Mouse (Mus musculus): ENCODE data around the gene Ccdc57. TPM values are rescaled to one million over a fixed set of nuclear protein-coding genes. Genes with fewer than 3 reads are reported as not detected.

The Ccdc57 gene
- polyA plus RNA-seq, 1 experiment from 2014 or later = 4.4 TPM

GRCm38 (mm10) chr11:120822321-120822720 lies 110.4 kb downstream of the Ccdc57 start:
- Histone ChIP-seq H3K36me3 (peaks cover 52% of the 10 kb centered on the region), H3K4me1 (peaks cover 40% of the 10 kb centered on the region)

GRCm38 (mm10) chr11:120821076-120821922 lies 111.4 kb downstream of the Ccdc57 start:
- H3K4me1 ChIP-seq = peaks cover 40% of the 10 kb centered on the region
- H3K4me2 ChIP-seq = peak overlapping the region; percentile 77
- H3K36me3 ChIP-seq = peaks cover 63% of the 10 kb centered on the region
- 80% methylated on average over 14 of the region's 14 CpGs for WGBS
- no peaks in the 10 kb centered on the region for H3K9me3 ChIP-seq
- peak overlapping the region; percentile 13; the same call in 1 of the 2 replicates for H3K4me3 ChIP-seq
- no peaks in the 10 kb centered on the region for H3K27me3 ChIP-seq
- ATAC-seq (ENCODE audit: insufficient number of reproducible peaks, low FRiP score, low TSS enrichment, low read depth) = no peak
- no peak overlapping the region for H3K27ac ChIP-seq
- no peak overlapping the region for H3K9ac ChIP-seq

More at GRCm38 (mm10) chr11:120822321-120822720, 110.4 kb downstream of the Ccdc57 start:
- WGBS = 44% methylated on average over 4 of the region's 4 CpGs
- Histone ChIP-seq H3K4me2 (peak overlapping the region; percentile 77), H3K27me3 (no peaks in the 10 kb centered on the region), H3K27ac (peak overlapping the region; percentile 17; the same call in 1 of the 2 replicates), H3K4me3 (peak overlapping the region; percentile 89), H3K9ac (peak overlapping the region; percentile 91), H3K9me3 (no peaks in the 10 kb centered on the region)
- no peak for ATAC-seq (ENCODE audit: insufficient number of reproducible peaks, low FRiP score, low TSS enrichment, low read depth)

GRCm38 (mm10) chr11:120820546-120820945 lies 112.1 kb downstream of the Ccdc57 start:
- H3K4me1 ChIP-seq = peaks cover 36% of the 10 kb centered on the region
- no peaks in the 10 kb centered on the region for H3K9me3 ChIP-seq
- no peaks in the 10 kb centered on the region for H3K27me3 ChIP-seq
- ATAC-seq (ENCODE audit: insufficient number of reproducible peaks, low FRiP score, low TSS enrichment, low read depth) = no peak
- H3K9ac ChIP-seq = no peak overlapping the region
- H3K4me2 ChIP-seq = no peak overlapping the region
- WGBS = 95% methylated on average over 14 of the region's 14 CpGs
- no peak overlapping the region for H3K27ac ChIP-seq
- H3K36me3 ChIP-seq = peaks cover 70% of the 10 kb centered on the region
- no peak overlapping the region for H3K4me3 ChIP-seq

- Histone ChIP-seq H3K27ac (no peak overlapping the region), H3K4me2 (no peak overlapping the region), H3K4me1 (peaks cover 28% of the 10 kb centered on the region), H3K9ac (no peak overlapping the region), H3K4me3 (no peak overlapping the region), H3K27me3 (no peaks in the 10 kb centered on the region), H3K9me3 (no peaks in the 10 kb centered on the region), H3K36me3 (peaks cover 80% of the 10 kb centered on the region)
- WGBS = 92% methylated on average over 6 of the region's 6 CpGs
- ATAC-seq (ENCODE audit: insufficient number of reproducible peaks, low FRiP score, low TSS enrichment, low read depth) = no peak
Measured at GRCm38 (mm10) chr11:120819556-120819955, 113.1 kb downstream of the Ccdc57 start.

GRCm38 (mm10) chr11:120818251-120818650 lies 114.4 kb downstream of the Ccdc57 start:
- Histone ChIP-seq H3K9me3 (no peaks in the 10 kb centered on the region), H3K9ac (no peak overlapping the region), H3K4me1 (peaks cover 28% of the 10 kb centered on the region), H3K4me3 (no peak overlapping the region), H3K27me3 (no peaks in the 10 kb centered on the region), H3K27ac (no peak overlapping the region), H3K4me2 (no peak overlapping the region), H3K36me3 (peaks cover 93% of the 10 kb centered on the region)
- WGBS = 95% methylated on average over 13 of the region's 13 CpGs
- no peak for ATAC-seq (ENCODE audit: insufficient number of reproducible peaks, low FRiP score, low TSS enrichment, low read depth)

GRCm38 (mm10) chr11:120817358-120817757 lies 115.3 kb downstream of the Ccdc57 start:
- Histone ChIP-seq H3K27ac (no peak overlapping the region), H3K4me3 (no peak overlapping the region), H3K4me1 (peaks cover 19% of the 10 kb centered on the region), H3K9ac (no peak overlapping the region), H3K36me3 (peaks cover 99% of the 10 kb centered on the region), H3K4me2 (no peak overlapping the region), H3K27me3 (no peaks in the 10 kb centered on the region), H3K9me3 (no peaks in the 10 kb centered on the region)
- no peak for ATAC-seq (ENCODE audit: insufficient number of reproducible peaks, low FRiP score, low TSS enrichment, low read depth)
- WGBS = 88% methylated on average over 6 of the region's 6 CpGs

GRCm38 (mm10) chr11:120812068-120812467 lies 120.6 kb downstream of the Ccdc57 start:
- Histone ChIP-seq H3K9ac (no peak overlapping the region), H3K27me3 (no peaks in the 10 kb centered on the region), H3K4me1 (no peaks in the 10 kb centered on the region), H3K4me2 (no peak overlapping the region), H3K4me3 (no peak overlapping the region), H3K36me3 (peaks cover 100% of the 10 kb centered on the region), H3K27ac (no peak overlapping the region), H3K9me3 (no peaks in the 10 kb centered on the region)
- no peak for ATAC-seq (ENCODE audit: insufficient number of reproducible peaks, low FRiP score, low TSS enrichment, low read depth)
- 92% methylated on average over 16 of the region's 16 CpGs for WGBS

- no peak overlapping the region for H3K9ac ChIP-seq
- no peak overlapping the region for H3K4me2 ChIP-seq
- no peak for ATAC-seq (ENCODE audit: insufficient number of reproducible peaks, low FRiP score, low TSS enrichment, low read depth)
- no peaks in the 10 kb centered on the region for H3K9me3 ChIP-seq
- 92% methylated on average over 12 of the region's 12 CpGs for WGBS
- H3K36me3 ChIP-seq = peaks cover 82% of the 10 kb centered on the region
- H3K27ac ChIP-seq = no peak overlapping the region
- no peak overlapping the region for H3K4me3 ChIP-seq
- H3K4me1 ChIP-seq = no peaks in the 10 kb centered on the region
- no peaks in the 10 kb centered on the region for H3K27me3 ChIP-seq
Measured at GRCm38 (mm10) chr11:120808010-120808409, 124.7 kb downstream of the Ccdc57 start.

GRCm38 (mm10) chr11:120805375-120806298 lies 127.0 kb downstream of the Ccdc57 start:
- H3K36me3 ChIP-seq = peaks cover 58% of the 10 kb centered on the region
- H3K4me1 ChIP-seq = peaks cover 2% of the 10 kb centered on the region
- no peak for ATAC-seq (ENCODE audit: insufficient number of reproducible peaks, low FRiP score, low TSS enrichment, low read depth)
- no peak overlapping the region for H3K27ac ChIP-seq
- H3K9me3 ChIP-seq = no peaks in the 10 kb centered on the region
- no peak overlapping the region for H3K4me3 ChIP-seq
- H3K4me2 ChIP-seq = no peak overlapping the region
- no peak overlapping the region for H3K9ac ChIP-seq
- WGBS = 80% methylated on average over 7 of the region's 7 CpGs
- H3K27me3 ChIP-seq = no peaks in the 10 kb centered on the region

GRCm38 (mm10) chr11:120804769-120805168 lies 127.9 kb downstream of the Ccdc57 start:
- H3K9ac ChIP-seq = no peak overlapping the region
- H3K9me3 ChIP-seq = no peaks in the 10 kb centered on the region
- no peak overlapping the region for H3K4me2 ChIP-seq
- peaks cover 10% of the 10 kb centered on the region for H3K4me1 ChIP-seq
- no peak for ATAC-seq (ENCODE audit: insufficient number of reproducible peaks, low FRiP score, low TSS enrichment, low read depth)
- H3K4me3 ChIP-seq = no peak overlapping the region
- no peak overlapping the region for H3K27ac ChIP-seq
- H3K27me3 ChIP-seq = no peaks in the 10 kb centered on the region
- H3K36me3 ChIP-seq = peaks cover 49% of the 10 kb centered on the region
- 72% methylated on average over 4 of the region's 4 CpGs for WGBS

- no peak for ATAC-seq (ENCODE audit: insufficient number of reproducible peaks, low FRiP score, low TSS enrichment, low read depth)
- H3K27me3 ChIP-seq = no peaks in the 10 kb centered on the region
- no peak overlapping the region for H3K4me2 ChIP-seq
- no peak overlapping the region for H3K9ac ChIP-seq
- H3K4me1 ChIP-seq = peaks cover 10% of the 10 kb centered on the region
- H3K27ac ChIP-seq = no peak overlapping the region
- H3K36me3 ChIP-seq = peaks cover 44% of the 10 kb centered on the region
- no peak overlapping the region for H3K4me3 ChIP-seq
- H3K9me3 ChIP-seq = no peaks in the 10 kb centered on the region
- 75% methylated on average over 7 of the region's 7 CpGs for whole genome bisulfite sequencing
Measured at GRCm38 (mm10) chr11:120804274-120804673, 128.4 kb downstream of the Ccdc57 start.
